18 mouse cellular contexts compared by ENCODE assay signal in the genomic region with DNA sequence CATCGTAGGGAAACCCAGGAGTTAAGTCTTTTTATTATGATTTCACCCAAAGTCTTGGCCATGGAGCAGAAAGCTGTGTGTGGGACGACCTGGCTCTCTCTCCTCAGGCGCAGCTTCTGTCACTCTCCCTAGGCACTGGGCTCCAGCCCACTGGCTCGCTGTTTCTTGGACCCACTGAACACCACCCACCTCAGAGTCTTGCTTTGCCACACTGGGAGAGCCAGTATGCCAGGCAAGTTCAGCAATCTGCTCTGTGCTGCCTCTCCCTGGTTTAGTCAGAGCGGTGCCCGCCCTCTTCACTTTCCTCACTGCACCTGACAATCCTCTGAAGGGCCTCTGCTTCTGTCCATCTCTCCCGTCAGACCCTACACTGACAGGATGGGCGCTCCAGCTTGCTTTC.
DNase-seq lines count a peak whose midpoint lies in the region; ATAC-seq lines count a peak whose summit lies in the region.
"Had no signal": no experiment of that assay in that cellular context is flagged by ENCODE, and none has a peak within 500 bp of the region (broad histone marks: within the 10 kb centered on the region; RNA-seq: fewer than 3 reads in every experiment).

No protein-coding gene starts in this region.

- WGBS in embryonic facial prominence, embryonic 12.5 days = 81% methylated on average over 8 of the region's 8 CpGs
- WGBS in limb, embryonic 13.5 days = 88% methylated on average over 8 of the region's 8 CpGs

- no peak overlapping the region for H3K4me2 ChIP-seq in embryonic facial prominence, embryonic 12.5 days (replicated peaks)
- H3K4me2 ChIP-seq in limb, embryonic 13.5 days (replicated peaks) = no peak overlapping the region
- H3K4me2 ChIP-seq: forebrain, embryonic 12.5 days; liver, embryonic 15.5 days; neural tube, embryonic 13.5 days; stomach, embryonic 15.5 days had no signal

- ATAC-seq in embryonic facial prominence, embryonic 12.5 days (ENCODE audit: insufficient number of reproducible peaks, insufficient read depth, low FRiP score, low TSS enrichment) = no peak
- ATAC-seq in limb, embryonic 13.5 days (ENCODE audit: low FRiP score, low read depth) = no peak; the same call in 1 of the 2 replicates

- H3K27me3 ChIP-seq in embryonic facial prominence, embryonic 12.5 days = no peaks in the 10 kb centered on the region
- H3K27me3 ChIP-seq in limb, embryonic 13.5 days = no peaks in the 10 kb centered on the region
- H3K27me3 ChIP-seq: forebrain, embryonic 12.5 days; liver, embryonic 15.5 days; neural tube, embryonic 13.5 days; stomach, embryonic 15.5 days had no signal

- peak; percentile 36 to 69 for DNase-seq in frontal cortex, adult 2 months (ENCODE audit: extremely low spot score in 1 of 2, low spot score in 1 of 2)
- DNase-seq in frontal cortex, postnatal 10 days (ENCODE audit: low spot score in 2 of 2) = no peak
- peak; percentile 53 for DNase-seq in layer of hippocampus, adult 9-11 months
- no peak for DNase-seq in adrenal gland, postnatal 10 days
- DNase-seq in adrenal gland, adult 18-20 months (ENCODE audit: low spot score in 2 of 2) = no peak
- DNase-seq in heart, adult 9 months (ENCODE audit: low spot score in 2 of 2) = no peak
- DNase-seq: cerebellum, adult 18-20 months; heart, adult 18-20 months; thymus, postnatal 4 days had no signal

- no peak overlapping the region for H3K9ac ChIP-seq in embryonic facial prominence, embryonic 12.5 days
- H3K9ac ChIP-seq in limb, embryonic 13.5 days = no peak overlapping the region
- H3K9ac ChIP-seq: forebrain, embryonic 12.5 days; liver, embryonic 15.5 days; neural tube, embryonic 13.5 days; stomach, embryonic 15.5 days had no signal

- H3K9me3 ChIP-seq in embryonic facial prominence, embryonic 12.5 days = peaks cover 7% of the 10 kb centered on the region; the same call in 1 of the 2 replicates
- H3K9me3 ChIP-seq in limb, embryonic 13.5 days = peaks cover 7% of the 10 kb centered on the region
- H3K9me3 ChIP-seq: forebrain, embryonic 12.5 days; G1E; liver, embryonic 15.5 days; neural tube, embryonic 13.5 days; stomach, embryonic 15.5 days had no signal

- peaks cover 13% of the 10 kb centered on the region for H3K36me3 ChIP-seq in embryonic facial prominence, embryonic 12.5 days
- H3K36me3 ChIP-seq in limb, embryonic 13.5 days = peaks cover 15% of the 10 kb centered on the region
- H3K36me3 ChIP-seq: G1E; liver, embryonic 15.5 days had no signal

- H3K27ac ChIP-seq in embryonic facial prominence, embryonic 12.5 days = peak overlapping the region; percentile 59; the same call in 1 of the 2 replicates
- peak overlapping the region; percentile 83 for H3K27ac ChIP-seq in limb, embryonic 13.5 days
- H3K27ac ChIP-seq: forebrain, embryonic 12.5 days; kidney, postnatal 0 days; liver, embryonic 15.5 days; macrophage; neural tube, embryonic 13.5 days; stomach, embryonic 15.5 days had no signal

- no peak overlapping the region for H3K4me3 ChIP-seq in embryonic facial prominence, embryonic 12.5 days
- no peak overlapping the region for H3K4me3 ChIP-seq in limb, embryonic 13.5 days
- H3K4me3 ChIP-seq: forebrain, embryonic 12.5 days; liver, embryonic 15.5 days; neural tube, embryonic 13.5 days; stomach, embryonic 15.5 days had no signal

- H3K4me1 ChIP-seq in embryonic facial prominence, embryonic 12.5 days = peaks cover 24% of the 10 kb centered on the region
- H3K4me1 ChIP-seq in limb, embryonic 13.5 days = peaks cover 66% of the 10 kb centered on the region
- H3K4me1 ChIP-seq: liver, embryonic 15.5 days; stomach, embryonic 15.5 days had no signal

Comparison
In these comparisons a context has a peak if more than half of its experiments do, and no peak if none do; other contexts are left out.
1. DNase-seq: peak in frontal cortex, adult 2 months (2 of 2) and layer of hippocampus, adult 9-11 months (single experiment); none in frontal cortex, postnatal 10 days (0 of 2), adrenal gland, postnatal 10 days (single experiment), adrenal gland, adult 18-20 months (0 of 2) and heart, adult 9 months (0 of 2).